Mouse (Mus musculus): ENCODE data around the gene Foxc1.

Foxc1 gene

GRCm38 (mm10) chr13:31849258-31849971, 43.0 kb downstream of the Foxc1 start:
- no peak for DNase-seq

- no peak for DNase-seq
Observed at GRCm38 (mm10) chr13:31853564-31853963, 47.1 kb downstream of the Foxc1 start.

GRCm38 (mm10) chr13:31854000-31854399, 47.6 kb downstream of the Foxc1 start:
- DNase-seq = no peak

- no peak for DNase-seq
Observed at GRCm38 (mm10) chr13:31860200-31860599, 53.8 kb downstream of the Foxc1 start.
